Mouse (Mus musculus) intestine, embryonic 14.5 days (tissue): ENCODE measurements at regions not wholly inside any gene's neighbourhood (a gene's known extent, or its start where the extent isn't known, plus 50 kb on each side); places are given as distances from the start of the nearest gene placed in this dataset.

Experiments used
- ATAC-seq: fragments of 200-750 bp; cut with Nextera tagmentation; replicated peaks from 2 replicates; pipeline ENCODE4 v1.8.0; 2017; ENCODE audit warnings: low read depth, moderate number of reproducible peaks, moderate TSS enrichment, moderate library complexity; ENCODE audit not compliant: low FRiP score, low TSS enrichment
- DNase-seq: peaks from one replicate; pipeline ENCODE4 v3.0.0-alpha.2; 2018; ENCODE audit warnings: low spot score
- H3K27ac ChIP-seq: fragments of 300-500 bp; sonication (generic); 2 replicates; pipeline ENCODE4 v1.5.1; 2014; ENCODE audit warnings: low read depth, mild to moderate bottlenecking, control low read depth
- H3K27me3 ChIP-seq: fragments of 300-500 bp; sonication (generic); replicated peaks from 2 replicates; pipeline ENCODE4 v1.6.1; 2014; ENCODE audit warnings: low read length, control low read depth; ENCODE audit not compliant: control insufficient read depth, insufficient read depth
- H3K36me3 ChIP-seq: fragments of 300-500 bp; sonication (generic); 2 replicates; pipeline ENCODE4 v1.6.1; 2014; ENCODE audit warnings: low read length, control low read depth; ENCODE audit not compliant: control insufficient read depth, insufficient read depth
- H3K4me1 ChIP-seq: fragments of 300-500 bp; sonication (generic); replicated peaks from 2 replicates; pipeline ENCODE4 v1.6.1; 2014; ENCODE audit warnings: low read length, control low read depth, mixed read lengths; ENCODE audit not compliant: control insufficient read depth, insufficient read depth
- H3K4me2 ChIP-seq: fragments of 300-500 bp; sonication (generic); 2 replicates; pipeline ENCODE4 v1.6.1; 2014; ENCODE audit warnings: low read length
- H3K4me3 ChIP-seq: fragments of 300-500 bp; sonication (generic); 2 replicates; pipeline ENCODE4 v1.5.1; 2014; ENCODE audit warnings: low read depth, low read length, control low read depth, mixed read lengths
- H3K9ac ChIP-seq: fragments of 300-500 bp; sonication (generic); 2 replicates; pipeline ENCODE4 v1.6.1; 2014; ENCODE audit warnings: mild to moderate bottlenecking, low read length
- H3K9me3 ChIP-seq: fragments of 300-500 bp; sonication (generic); 2 replicates; pipeline ENCODE4 v1.6.1; 2016; ENCODE audit warnings: low read length, control low read depth; ENCODE audit not compliant: control insufficient read depth
- WGBS: fragments of 180-500 bp; shearing (Covaris S2); extraction: QIAGEN DNeasy Blood & Tissue Kit; methylation state at CpG from one replicate; pipeline ENCODE4 v1.1.7; 2014; 5-methylcytosine and 5-hydroxymethylcytosine counted together

DNA sequence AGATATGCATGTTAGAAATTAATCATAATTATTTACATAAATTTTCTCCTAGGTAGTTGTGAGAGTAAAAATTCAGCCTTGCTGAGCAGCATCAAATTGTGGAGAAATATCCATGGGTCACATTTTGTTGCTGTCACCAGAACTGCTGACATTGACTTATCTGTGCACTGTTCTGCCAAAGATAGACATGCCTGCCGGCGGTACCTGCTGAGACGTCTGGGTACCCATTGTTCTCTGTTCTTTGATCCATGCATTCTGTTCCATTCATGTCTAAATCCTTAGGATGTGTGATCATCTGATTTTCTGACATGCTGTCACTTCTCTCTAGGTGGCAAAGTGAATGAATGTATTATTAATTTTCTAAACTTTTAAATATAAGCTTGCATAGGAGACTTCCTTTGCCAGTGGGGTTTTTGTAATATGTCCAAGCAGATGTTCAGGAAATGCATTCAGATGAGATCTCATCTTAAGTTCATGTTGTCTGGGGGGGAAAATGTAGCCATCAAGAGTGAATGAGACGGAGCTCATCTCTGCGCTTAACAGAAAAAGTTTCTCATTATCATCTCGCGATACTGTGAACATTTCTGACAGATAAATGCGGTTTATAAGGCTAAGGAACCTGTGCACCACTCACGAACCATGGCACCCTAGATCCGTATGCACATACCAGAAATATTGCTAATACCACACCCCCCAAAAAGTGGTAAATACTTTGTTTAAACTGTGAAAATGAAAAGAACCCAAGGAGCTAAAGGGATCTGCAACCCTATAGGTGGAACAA lies 391.0 kb upstream of the Slitrk5 start:
- WGBS: 93% methylated on average over 10 of the region's 10 CpGs
- H3K4me2 ChIP-seq: no peak overlapping the region

DNA sequence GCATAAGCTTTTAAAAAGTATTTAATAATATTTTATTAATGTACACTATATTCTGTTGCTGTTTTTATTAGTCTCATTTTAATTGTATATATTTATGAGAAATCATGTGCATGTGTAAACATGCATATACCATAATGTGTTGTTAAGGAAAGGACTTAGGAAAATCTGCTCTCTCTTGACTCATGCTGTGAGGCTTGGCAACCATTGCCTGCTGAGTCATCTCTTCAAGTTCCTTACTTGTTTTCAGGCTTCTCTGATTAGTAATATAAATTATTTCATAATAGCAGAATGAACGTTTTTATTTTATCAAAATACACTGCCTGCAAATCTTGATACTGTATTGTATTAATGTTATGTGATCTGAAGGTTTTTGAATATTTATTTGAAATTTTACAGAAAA lies 388.9 kb upstream of the Slitrk5 start:
- Histone ChIP-seq H3K9ac (no peak overlapping the region), H3K4me1 (no peaks in the 10 kb centered on the region), H3K27ac (no peak overlapping the region), H3K36me3 (no peaks in the 10 kb centered on the region), H3K27me3 (no peaks in the 10 kb centered on the region), H3K9me3 (no peaks in the 10 kb centered on the region), H3K4me3 (no peak overlapping the region), H3K4me2 (no peak overlapping the region)
- DNase-seq (no peak), ATAC-seq (no peak)
- 76% methylated on average over 1 of the region's 1 CpGs for WGBS

More for the DNA sequence above, 391.0 kb upstream of the Slitrk5 start:
- Histone ChIP-seq H3K9ac (no peak overlapping the region), H3K27me3 (no peaks in the 10 kb centered on the region), H3K9me3 (no peaks in the 10 kb centered on the region), H3K36me3 (no peaks in the 10 kb centered on the region), H3K4me1 (no peaks in the 10 kb centered on the region), H3K4me3 (no peak overlapping the region), H3K27ac (no peak overlapping the region)
- DNase-seq: no peak
- ATAC-seq: no peak

DNA sequence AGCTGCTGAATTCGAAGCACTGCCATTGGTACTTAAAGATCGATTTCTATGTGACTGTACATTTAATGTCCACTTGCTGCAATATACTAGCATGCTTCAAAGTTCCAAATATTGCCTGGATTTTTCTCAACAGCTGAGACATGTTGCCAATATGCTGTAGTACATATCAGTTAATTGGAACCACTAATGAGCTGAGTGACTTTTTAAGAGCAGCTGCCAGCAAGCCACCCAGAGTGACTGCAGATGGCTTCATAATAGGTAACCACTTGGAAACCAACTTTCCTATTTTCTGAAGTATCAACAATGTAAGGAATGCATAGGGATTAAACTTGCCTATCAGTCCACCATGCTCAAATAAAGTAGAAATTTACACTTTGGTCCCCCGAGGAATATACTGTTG lies 379.4 kb upstream of the Slitrk5 start:
- Histone ChIP-seq H3K27ac (no peak overlapping the region), H3K9ac (no peak overlapping the region), H3K9me3 (no peaks in the 10 kb centered on the region), H3K36me3 (no peaks in the 10 kb centered on the region), H3K4me3 (no peak overlapping the region), H3K4me2 (no peak overlapping the region), H3K4me1 (no peaks in the 10 kb centered on the region), H3K27me3 (no peaks in the 10 kb centered on the region)
- 94% methylated on average over 3 of the region's 3 CpGs for WGBS
- ATAC-seq (no peak), DNase-seq (no peak)

DNA sequence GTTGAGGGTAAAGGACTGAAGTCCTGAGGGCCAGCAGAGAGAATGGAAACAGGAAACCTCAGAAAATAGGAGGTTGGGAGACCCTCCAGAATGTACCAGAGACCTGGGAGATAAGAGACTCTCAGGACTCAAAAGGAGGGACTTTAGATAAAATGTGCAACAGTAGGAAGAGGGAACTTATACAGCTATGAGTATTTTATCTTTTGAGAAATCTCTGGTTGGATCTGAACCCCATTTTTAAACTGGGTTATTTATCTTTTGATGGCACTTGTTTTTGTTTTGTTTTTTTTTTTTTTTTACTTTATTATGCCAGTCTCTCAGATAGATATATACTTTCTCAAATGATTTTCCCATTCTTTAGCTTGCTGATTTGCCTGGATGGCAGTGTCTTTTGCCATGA lies 377.1 kb upstream of the Slitrk5 start:
- Histone ChIP-seq H3K27ac (no peak overlapping the region), H3K4me1 (no peaks in the 10 kb centered on the region), H3K9ac (no peak overlapping the region), H3K36me3 (no peaks in the 10 kb centered on the region), H3K4me3 (no peak overlapping the region), H3K27me3 (no peaks in the 10 kb centered on the region), H3K4me2 (no peak overlapping the region), H3K9me3 (no peaks in the 10 kb centered on the region)
- ATAC-seq: no peak
- no peak for DNase-seq

DNA sequence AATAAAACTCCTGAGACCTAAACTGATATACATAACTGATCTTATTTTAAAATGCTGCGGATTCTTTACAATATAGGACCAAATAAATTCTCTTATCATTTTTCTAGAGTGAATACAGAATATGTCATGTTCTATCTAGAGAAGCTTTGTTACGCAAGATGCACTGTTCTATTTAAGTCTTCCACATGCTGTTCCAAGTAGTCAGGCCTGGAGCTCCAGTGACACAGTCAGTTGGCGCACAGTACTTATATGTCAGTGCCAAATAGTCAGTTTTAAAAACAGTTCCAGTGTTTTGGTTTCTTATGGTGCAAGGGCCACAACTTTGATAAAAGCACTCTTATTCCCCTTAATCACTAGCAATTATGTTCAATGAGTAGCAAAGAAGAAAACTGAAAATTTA lies 344.3 kb upstream of the Slitrk5 start:
- 90% methylated on average over 3 of the region's 3 CpGs for WGBS
- no peaks in the 10 kb centered on the region for H3K27me3 ChIP-seq
- no peak overlapping the region for H3K4me3 ChIP-seq
- H3K9me3 ChIP-seq: no peaks in the 10 kb centered on the region
- no peak overlapping the region for H3K27ac ChIP-seq
- H3K9ac ChIP-seq: no peak overlapping the region
- no peak overlapping the region for H3K4me2 ChIP-seq
- H3K36me3 ChIP-seq: no peaks in the 10 kb centered on the region
- DNase-seq: no peak
- ATAC-seq: no peak
- no peaks in the 10 kb centered on the region for H3K4me1 ChIP-seq

DNA sequence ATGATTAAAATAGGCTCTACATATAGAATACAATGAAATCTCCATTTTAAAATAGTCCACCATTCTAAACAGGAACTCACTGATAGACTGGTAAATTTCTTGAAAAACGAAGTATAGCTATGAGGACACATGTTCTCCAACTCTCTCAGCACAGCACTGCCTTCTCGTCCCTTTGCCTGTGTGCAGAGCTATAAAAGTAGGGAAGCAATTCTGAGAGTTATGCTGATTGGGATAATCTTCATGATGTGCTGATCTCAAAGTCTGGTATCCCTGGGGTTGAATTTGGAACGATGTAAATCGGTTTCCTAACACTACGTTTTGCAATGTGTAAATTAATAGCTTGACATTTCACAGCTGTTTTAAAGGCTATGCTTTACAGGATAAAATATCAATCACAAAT lies 321.4 kb upstream of the Slitrk5 start:
- Histone ChIP-seq H3K4me2 (no peak overlapping the region), H3K4me1 (no peaks in the 10 kb centered on the region), H3K9me3 (no peaks in the 10 kb centered on the region), H3K4me3 (no peak overlapping the region), H3K27me3 (no peaks in the 10 kb centered on the region), H3K36me3 (no peaks in the 10 kb centered on the region), H3K27ac (no peak overlapping the region), H3K9ac (no peak overlapping the region)
- WGBS: 84% methylated on average over 5 of the region's 5 CpGs
- no peak for ATAC-seq
- no peak for DNase-seq

DNA sequence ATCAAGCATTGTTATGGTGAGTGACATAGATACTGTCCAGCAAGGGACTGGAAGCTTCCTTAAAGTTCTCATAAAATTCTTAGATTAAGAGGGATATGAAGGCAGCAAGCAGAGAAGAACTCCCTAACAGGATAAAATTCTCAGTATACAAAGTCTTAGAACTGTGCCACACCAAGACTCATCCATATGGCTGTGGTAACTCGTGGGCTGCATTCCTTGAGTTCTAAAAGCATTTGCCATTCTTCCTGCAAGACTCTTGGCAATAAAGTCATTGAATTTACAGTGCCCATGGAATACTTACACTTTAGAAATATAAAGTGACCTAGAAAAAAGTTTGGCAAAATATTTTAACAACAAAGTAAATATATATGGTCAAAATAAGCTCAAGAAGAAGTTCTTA lies 278.1 kb upstream of the Slitrk5 start:
- H3K4me3 ChIP-seq: no peak overlapping the region
- no peaks in the 10 kb centered on the region for H3K27me3 ChIP-seq
- 53% methylated on average over 1 of the region's 1 CpGs for whole genome bisulfite sequencing
- no peaks in the 10 kb centered on the region for H3K9me3 ChIP-seq
- no peaks in the 10 kb centered on the region for H3K4me1 ChIP-seq
- no peaks in the 10 kb centered on the region for H3K36me3 ChIP-seq
- no peak overlapping the region for H3K4me2 ChIP-seq
- H3K27ac ChIP-seq: no peak overlapping the region
- DNase-seq (no peak), ATAC-seq (no peak)
- H3K9ac ChIP-seq: no peak overlapping the region

DNA sequence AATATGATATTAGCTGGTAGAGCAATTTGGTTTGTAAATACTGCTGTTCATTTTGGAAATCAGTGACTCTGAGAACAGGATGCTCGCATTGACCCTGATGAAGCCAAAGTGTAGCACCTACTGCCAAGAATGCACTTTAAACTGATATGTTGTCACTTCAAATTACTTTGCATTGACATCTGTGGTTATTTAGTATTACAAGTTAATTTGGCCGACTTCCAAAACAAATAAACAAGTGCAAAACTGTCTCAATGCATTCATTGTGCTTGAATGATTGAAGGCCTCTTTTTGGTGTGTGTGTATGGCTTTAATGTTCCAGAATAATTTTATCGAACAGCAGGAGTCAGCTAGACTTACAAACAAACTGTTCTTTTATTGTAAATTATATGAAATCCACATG lies 274.1 kb upstream of the Slitrk5 start:
- H3K27ac ChIP-seq: no peak overlapping the region
- no peaks in the 10 kb centered on the region for H3K36me3 ChIP-seq
- ATAC-seq (no peak), DNase-seq (no peak)
- no peak overlapping the region for H3K9ac ChIP-seq
- no peaks in the 10 kb centered on the region for H3K9me3 ChIP-seq
- H3K4me1 ChIP-seq: no peaks in the 10 kb centered on the region
- WGBS: 57% methylated on average over 3 of the region's 3 CpGs
- no peak overlapping the region for H3K4me3 ChIP-seq
- H3K4me2 ChIP-seq: no peak overlapping the region
- no peaks in the 10 kb centered on the region for H3K27me3 ChIP-seq

DNA sequence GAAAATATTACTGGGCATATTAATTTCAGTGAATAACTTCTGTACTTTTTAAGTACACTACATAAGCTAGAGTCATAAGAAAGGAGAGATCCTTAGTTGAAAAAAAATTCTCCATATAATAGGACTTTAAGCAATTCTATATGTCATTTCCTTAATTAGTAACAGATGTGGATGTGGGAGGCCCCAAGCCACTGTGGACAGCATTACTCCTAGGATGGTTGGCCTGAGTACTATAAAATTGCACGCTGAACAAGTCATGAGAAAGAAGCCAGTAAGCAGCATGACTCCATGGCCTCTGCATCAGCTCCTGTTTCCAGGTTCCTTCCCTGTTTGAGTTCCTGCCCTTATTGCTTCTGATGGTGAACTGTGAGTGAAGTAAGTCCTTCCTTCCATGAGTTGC lies 272.4 kb upstream of the Slitrk5 start:
- no peak overlapping the region for H3K9ac ChIP-seq
- H3K27me3 ChIP-seq: no peaks in the 10 kb centered on the region
- H3K4me2 ChIP-seq: no peak overlapping the region
- H3K4me1 ChIP-seq: no peaks in the 10 kb centered on the region
- ATAC-seq (no peak), DNase-seq (no peak)
- no peak overlapping the region for H3K27ac ChIP-seq
- WGBS: 89% methylated on average over 1 of the region's 1 CpGs
- H3K4me3 ChIP-seq: no peak overlapping the region
- H3K9me3 ChIP-seq: no peaks in the 10 kb centered on the region
- no peaks in the 10 kb centered on the region for H3K36me3 ChIP-seq
